Mouse (Mus musculus) cerebellum, adult 11 months (tissue): Measurements from ENCODE around the gene Fv1.
A peak's percentile ranks its signal among the peaks of the same experiment; 100 is the strongest.

ENCODE experiments used
- DNase-seq: peaks from one replicate; pipeline ENCODE4 v3.0.0; 2022

Gene Fv1

DNA sequence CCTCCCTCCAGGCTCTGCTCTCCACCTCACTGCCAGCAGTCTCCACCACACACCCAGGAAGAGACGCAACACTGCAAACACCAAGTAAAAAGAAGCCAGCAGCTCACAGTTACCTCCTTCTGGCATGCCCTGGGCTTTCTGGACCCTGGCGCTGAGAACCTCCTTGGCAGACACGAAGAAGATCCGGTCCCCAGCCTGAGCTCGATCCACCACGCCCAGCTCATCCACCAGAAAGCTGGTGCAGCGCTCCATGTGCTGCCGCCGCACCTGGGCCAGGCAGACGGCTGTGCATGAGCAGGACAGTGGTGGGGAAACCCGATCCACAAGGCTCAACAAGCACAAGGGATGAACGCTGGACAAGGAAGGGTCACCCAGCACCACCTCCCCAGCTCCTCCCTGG lies 17.4 kb downstream of the Fv1 start:
- no peak for DNase-seq

GRCm38 (mm10) chr4:147887277-147887676 lies 18.5 kb downstream of the Fv1 start:
- DNase-seq: no peak

- DNase-seq: no peak
These were observed 19.5 kb downstream of the Fv1 start for GRCm38 (mm10) chr4:147888237-147888636.

DNA sequence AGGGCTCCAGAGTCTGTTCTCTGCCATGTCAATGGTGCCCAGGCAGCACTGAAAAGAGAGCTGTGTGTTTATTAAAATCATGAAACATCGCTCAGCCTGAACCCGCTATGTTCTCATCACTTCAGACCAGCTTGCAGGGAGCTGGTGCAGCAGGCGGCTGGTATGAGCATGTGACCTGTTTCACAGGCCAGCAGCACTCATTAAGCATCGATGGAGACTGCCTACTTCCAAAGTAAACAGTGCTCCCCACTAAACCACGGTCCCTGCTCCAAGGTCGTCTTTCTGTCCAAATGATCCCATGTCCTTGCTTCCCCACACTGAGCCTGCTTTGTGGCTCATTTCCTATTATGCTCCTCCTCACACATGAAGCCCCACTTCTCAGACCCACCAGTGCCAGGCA lies 21.6 kb downstream of the Fv1 start:
- no peak for DNase-seq

GRCm38 (mm10) chr4:147895815-147896330 lies 27.1 kb downstream of the Fv1 start:
- DNase-seq: no peak

- no peak for DNase-seq
These were observed 27.6 kb downstream of the Fv1 start for GRCm38 (mm10) chr4:147896411-147896810.

GRCm38 (mm10) chr4:147897348-147897747 lies 28.6 kb downstream of the Fv1 start:
- DNase-seq: no peak

DNA sequence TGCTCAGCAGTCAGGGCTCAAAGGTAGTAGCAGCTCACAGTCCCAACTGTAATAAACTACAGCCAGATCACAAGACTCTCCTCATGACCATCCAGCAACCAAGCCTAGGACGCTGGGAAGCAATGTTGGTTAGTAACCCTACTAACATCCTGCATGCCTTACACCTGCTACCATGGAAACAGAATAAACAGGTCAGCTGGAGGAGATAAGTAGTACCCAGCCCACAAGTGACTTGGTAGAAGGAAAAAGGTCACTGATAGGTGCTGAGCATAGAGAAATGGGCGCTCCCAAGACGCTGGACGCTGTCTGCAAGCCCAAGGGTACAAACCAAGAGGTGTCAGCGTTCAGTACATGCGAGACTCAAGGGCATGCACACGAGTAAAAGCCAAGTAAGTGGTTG lies 31.7 kb downstream of the Fv1 start:
- no peak for DNase-seq

DNA sequence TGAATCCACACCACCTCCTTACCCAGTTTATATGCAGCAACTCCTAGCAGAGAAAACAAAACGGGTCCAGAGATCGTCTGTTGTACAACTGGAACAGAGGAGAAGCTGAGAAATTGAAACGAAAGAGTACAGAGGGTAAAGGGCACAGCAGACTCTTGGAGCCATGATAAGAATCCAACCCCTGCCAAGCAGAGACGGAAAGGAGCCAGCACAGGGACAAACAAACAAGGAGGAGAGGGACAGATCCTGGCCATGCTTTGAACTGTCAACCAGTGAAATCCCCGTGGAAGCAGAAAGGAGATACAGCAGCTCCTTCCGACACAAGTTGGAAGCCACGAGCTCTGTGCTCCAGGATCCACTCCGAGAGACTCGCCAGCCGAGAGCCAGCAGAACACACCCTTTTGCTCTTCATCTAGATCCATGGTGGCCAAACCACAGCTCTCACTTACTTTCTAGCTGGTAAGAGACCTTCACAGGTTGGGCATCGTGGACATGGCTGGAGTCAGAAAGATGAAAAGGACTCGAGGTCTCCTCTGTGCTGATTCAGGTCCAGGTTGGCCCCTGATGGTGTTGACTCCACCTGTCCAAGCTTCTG lies 34.2 kb downstream of the Fv1 start:
- DNase-seq: no peak

- no peak for DNase-seq
These were observed 34.8 kb downstream of the Fv1 start for GRCm38 (mm10) chr4:147903601-147904000.

DNA sequence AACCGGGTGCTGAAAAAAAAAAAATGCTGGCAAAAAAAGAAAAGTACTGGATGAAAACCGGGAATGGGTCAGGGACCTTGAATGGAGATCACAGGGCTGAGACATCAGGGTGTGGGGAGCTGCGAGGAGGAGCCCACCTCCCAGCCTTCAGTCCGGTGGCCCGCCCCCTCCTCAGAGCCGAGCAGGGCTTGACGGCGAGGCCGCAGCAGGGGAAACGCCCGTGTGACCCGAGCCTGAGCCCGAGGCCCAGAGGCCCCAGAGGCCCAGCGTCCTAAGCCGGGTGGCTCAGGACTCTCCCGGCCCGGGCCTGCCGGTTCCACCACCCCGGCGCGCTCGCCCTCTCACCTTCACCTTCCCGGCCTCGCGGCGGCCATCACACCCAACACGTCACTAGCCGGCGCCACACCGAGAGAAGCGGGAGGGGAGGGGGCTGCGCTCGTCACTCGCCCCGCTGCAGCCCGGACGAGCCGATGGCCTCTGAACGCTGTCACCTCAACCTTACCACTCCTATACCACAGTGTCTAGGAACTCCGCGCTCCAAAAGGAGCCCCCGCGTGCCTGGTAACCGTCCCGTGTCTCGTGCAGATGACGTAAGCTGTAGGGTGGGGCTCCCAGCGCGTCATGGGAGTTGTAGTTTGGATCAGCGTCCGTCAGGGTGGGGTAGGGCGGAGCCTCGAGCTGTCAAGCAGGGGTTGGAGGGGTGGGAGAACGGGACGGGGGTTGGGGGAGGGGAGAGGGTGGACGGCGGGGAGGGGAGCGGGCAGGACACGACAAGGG lies 35.7 kb downstream of the Fv1 start, which contains the start of gene Mfn2:
Gene Mfn2, minus strand, starts transcription at position 392 of the 777 bp plus-strand sequence.
- peak; percentile 92 for DNase-seq

GRCm38 (mm10) chr4:147905090-147905659 lies 36.4 kb downstream of the Fv1 start:
- peak; percentile 32 for DNase-seq

- DNase-seq: no peak
These were observed 37.5 kb downstream of the Fv1 start for GRCm38 (mm10) chr4:147906230-147906629.

DNA sequence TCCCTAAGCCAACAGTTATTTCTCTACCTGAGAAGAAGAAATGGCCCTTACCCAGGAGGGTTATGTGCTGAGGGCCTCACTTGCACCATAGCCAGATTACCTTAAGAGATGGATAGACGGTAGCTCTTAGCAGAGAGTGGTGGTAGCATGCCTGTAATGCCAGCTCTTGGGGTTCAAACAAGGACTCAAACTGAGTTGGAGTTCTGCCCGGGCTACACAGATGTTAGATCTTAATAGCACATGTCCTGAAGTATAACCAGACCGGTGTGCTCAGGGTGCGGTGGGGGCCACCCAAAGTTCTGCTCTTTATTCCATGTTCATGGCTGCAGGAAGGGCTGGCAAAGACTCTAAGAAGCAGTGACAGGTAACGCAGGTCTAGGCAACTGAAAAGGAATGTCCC lies 40.7 kb downstream of the Fv1 start:
- no peak for DNase-seq

- DNase-seq: no peak
These were observed 49.8 kb downstream of the Fv1 start for GRCm38 (mm10) chr4:147918459-147919121.
